Mouse (Mus musculus) mouse trophoblast stem cell (cell line): ENCODE measurements around the gene Lpo.
"Not testable (repeated sequence)": the region's sequence is repeated elsewhere in the genome, so short reads cannot be mapped to it uniquely, and the experiment has no call there.

Experiments used
- in situ Hi-C, 2 experiments: fragments of 300-500 bp; cut with MseI, MboI; formaldehyde crosslinking; loops; 2 replicates in 1 of 2; 3 replicates in 1 of 2; pipeline ENCODE4 v1.15.1; 2025

Lpo gene

GRCm38 (mm10) chr11:87828239-87828900 lies at the start of gene Lpo:
TSS of gene Lpo (minus strand) at chr11:87828289.
- in situ Hi-C loops = no loop called here

GRCm38 (mm10) chr11:87875436-87875835 lies 47.3 kb upstream of the Lpo start, which contains the start of gene Epx:
TSS of gene Epx (minus strand) at chr11:87875536.
- in situ Hi-C loops = no loop called here

DNA sequence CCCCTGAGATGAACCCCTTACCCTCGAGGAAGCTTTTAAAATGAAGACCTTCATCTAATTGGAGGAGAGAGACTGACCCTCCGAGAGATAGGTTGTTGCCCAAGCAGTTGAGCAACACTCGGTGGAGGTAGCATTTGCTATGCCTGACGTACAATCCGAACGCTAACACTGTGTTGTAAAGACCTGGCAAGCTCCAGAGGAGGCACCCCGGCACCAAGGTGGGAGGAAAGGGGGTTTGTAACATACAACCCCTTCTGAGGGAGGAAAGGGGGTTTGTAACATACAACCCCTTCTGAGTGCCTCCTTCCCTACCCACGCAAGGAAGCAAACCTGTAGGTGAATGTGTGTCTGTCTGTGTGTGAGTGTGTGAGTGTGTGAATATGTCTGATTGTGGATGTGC lies 43.7 kb upstream of the Lpo start:
- in situ Hi-C loops = no loop called here

GRCm38 (mm10) chr11:87870096-87870495 lies 42.0 kb upstream of the Lpo start:
- in situ Hi-C loops = no loop called here

- in situ Hi-C loops = not testable (repeated sequence)
Measured at GRCm38 (mm10) chr11:87866891-87867290, 38.8 kb upstream of the Lpo start.

GRCm38 (mm10) chr11:87862805-87863204 lies 34.7 kb upstream of the Lpo start:
- in situ Hi-C loops = no loop called here

GRCm38 (mm10) chr11:87860426-87860825 lies 32.3 kb upstream of the Lpo start:
- in situ Hi-C loops = no loop called here

GRCm38 (mm10) chr11:87859273-87859672 lies 31.2 kb upstream of the Lpo start:
- in situ Hi-C loops = no loop called here

- in situ Hi-C loops = no loop called here
Measured at GRCm38 (mm10) chr11:87854550-87854949, 26.5 kb upstream of the Lpo start.

GRCm38 (mm10) chr11:87853597-87853954 lies 25.5 kb upstream of the Lpo start:
- in situ Hi-C loops = no loop called here

DNA sequence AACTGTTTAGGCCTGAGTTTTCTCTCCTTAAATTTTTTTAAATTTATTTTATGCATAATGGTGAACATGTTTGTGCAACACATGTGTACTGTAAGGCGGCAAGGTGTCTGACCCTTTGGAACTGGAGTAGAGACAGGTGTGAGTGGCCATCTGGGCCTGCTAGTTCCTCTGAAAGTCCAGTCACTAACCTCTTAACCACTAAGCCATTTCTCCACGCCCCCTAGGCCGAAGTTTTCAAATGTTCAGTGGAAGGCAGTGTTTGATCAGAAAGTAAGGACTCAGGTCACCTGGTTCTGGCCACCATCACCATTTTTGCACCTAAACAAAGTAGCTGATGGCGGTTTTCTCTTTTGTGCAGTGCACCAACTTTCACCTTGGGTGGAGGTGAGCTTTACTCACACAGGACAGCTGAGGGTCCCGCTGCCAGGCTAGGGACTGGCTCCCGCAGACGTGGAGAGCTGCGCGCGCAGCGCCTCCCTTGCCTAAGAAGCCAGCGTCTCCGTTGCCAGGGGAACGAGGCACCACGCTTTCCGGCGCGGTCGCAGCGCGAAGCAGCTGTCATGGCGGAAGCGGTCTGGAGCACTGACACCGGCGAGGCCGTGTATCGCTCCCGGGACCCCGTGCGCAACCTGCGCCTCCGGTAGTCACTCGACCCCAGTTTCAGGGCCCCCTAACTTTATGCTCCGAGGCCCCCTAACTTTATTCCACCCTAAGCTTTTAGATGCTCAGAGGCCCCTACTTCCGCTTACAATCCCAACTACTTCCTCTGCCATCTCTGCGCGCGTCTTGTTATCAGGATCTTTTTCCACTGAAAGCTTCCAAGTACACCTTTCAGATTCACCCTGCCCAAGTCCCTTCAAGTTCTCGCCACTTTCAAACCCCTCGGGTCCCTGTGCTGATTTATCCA lies 24.9 kb upstream of the Lpo start, which contains the start of gene Mks1:
Mks1 (plus strand) TSS at position 526 of the 907 bp plus-strand sequence.
- in situ Hi-C loops = no loop called here

GRCm38 (mm10) chr11:87847884-87848283 lies 19.8 kb upstream of the Lpo start:
- in situ Hi-C loops = no loop called here

GRCm38 (mm10) chr11:87846968-87847600 lies 19.0 kb upstream of the Lpo start:
- in situ Hi-C loops = no loop called here

GRCm38 (mm10) chr11:87841436-87841835 lies 13.3 kb upstream of the Lpo start:
- in situ Hi-C loops = no loop called here

DNA sequence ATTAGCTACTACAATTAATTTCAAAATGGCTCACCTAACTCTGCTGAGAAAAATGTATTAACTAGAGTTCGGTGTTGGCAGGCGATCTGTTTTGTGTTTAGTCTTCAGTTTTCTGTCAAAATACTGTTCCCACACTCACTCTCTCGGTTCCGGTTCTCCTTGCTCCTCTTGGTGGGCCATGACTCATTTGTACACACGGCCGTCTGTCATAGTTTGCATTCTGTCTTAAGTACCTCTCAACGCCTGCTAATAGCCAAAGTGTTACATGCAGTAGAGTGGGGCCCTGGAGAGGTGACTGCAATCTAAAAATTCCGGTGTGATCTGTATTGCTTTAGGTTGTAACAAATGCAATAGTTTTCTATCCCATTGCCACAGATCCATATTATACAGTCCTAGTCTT lies 12.6 kb upstream of the Lpo start:
- in situ Hi-C loops = no loop called here

DNA sequence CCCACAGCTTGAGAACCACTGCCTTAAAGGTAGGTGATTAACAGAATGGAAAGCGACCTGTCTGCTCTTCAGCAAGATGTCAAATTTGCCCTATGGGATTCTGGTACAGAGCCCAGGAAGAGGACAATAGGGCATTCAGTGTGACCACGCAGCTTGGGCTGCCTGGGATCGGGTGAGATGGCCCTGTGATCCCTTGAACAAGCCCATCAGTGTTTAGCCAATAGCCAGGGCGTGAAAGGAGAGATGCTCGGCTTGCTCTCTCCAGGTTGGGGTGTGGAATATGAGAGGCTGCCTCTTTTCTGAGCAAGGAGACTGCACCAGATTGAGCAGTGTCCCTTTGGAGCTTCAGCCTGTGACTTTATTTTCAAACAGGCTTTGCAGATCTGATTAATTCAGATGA lies 6.6 kb downstream of the Lpo start:
- in situ Hi-C loops = no loop called here

GRCm38 (mm10) chr11:87817443-87817773 lies 10.7 kb downstream of the Lpo start:
- in situ Hi-C loops = no loop called here

GRCm38 (mm10) chr11:87816707-87817442 lies 11.2 kb downstream of the Lpo start:
- in situ Hi-C loops = no loop called here

- in situ Hi-C loops = loop anchor here in 1 of 2 experiments (5.0 kb wide), 1 partner anchor 67 kb away; no protein-coding TSS in a partner anchor
Measured at GRCm38 (mm10) chr11:87814831-87815230, 13.3 kb downstream of the Lpo start.

DNA sequence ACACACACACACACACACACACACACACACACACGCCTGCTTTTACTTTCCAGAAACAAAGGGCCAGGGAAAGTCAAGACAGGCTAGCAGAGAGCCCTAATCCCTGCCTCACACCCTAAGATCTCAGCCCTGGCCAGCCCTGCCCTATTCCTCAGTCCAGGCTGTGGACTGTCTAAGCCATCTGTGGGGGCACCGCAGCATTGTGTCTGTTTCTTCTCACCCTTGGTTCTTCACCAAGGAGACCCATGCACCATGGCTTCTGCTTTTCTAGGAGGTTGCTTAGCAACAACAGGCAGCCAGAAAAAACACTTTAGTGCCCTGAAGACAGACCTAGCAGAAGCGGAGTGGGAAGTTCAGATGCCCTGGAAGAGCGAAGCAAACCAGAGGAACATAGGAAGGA lies 16.7 kb downstream of the Lpo start:
- in situ Hi-C loops = loop anchor here in 1 of 2 experiments (5.0 kb wide), 1 partner anchor 71 kb away; no protein-coding TSS in a partner anchor

DNA sequence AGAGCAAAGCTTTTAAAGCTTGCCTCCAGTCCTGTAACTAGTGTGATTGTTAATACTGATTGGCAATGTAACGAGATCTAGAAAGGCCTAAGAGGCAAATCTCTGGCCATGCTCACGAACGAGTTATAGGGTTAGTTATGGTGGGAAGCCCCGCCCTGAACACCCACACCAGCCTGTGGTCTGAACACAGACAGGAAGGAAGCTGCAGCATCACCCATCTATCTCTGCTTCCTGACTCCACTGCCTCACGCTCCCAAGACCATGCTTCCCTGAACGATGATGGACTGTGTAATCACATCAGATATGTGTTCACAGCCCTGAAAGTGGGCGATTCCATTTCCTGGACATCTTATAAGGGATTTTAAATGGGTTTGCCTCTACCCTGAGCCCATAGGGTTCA lies 19.9 kb downstream of the Lpo start:
- in situ Hi-C loops = no loop called here

GRCm38 (mm10) chr11:87807433-87807832 lies 20.7 kb downstream of the Lpo start:
- in situ Hi-C loops = no loop called here
